In the genomic region with DNA sequence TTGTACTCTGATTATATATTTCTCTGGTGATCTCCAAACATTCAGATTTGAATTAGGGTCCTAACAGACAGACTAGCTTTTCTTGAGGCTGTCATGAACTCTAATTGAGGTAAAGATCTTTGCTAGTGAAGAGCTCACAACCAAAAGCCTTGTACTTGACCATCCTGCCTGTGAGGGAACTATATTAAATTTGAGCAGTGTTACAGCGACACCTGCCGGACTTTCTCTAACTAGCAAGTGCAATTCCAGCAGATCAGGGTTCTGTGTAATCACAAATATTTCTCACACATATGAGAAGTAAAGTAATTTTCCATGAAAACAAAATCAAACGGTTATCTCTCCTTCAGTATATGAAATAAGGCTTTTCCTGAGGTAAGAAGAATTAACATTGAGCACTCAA, we compare ENCODE assay signal across 9 mouse cellular contexts.
DNase-seq lines count a peak whose midpoint lies in the region; ATAC-seq lines count a peak whose summit lies in the region.
"Had no signal": no experiment of that assay in that cellular context is flagged by ENCODE, and none has a peak within 500 bp of the region (broad histone marks: within the 10 kb centered on the region; RNA-seq: fewer than 3 reads in every experiment).

No protein-coding gene starts in this region.

- under 1% methylated on average over 3 of the region's 3 CpGs for WGBS in liver, embryonic 12.5 days (ENCODE audit: insufficient replicate concordance)
- WGBS in forebrain, embryonic 13.5 days: 2% methylated on average over 3 of the region's 3 CpGs
- 1% methylated on average over 3 of the region's 3 CpGs for WGBS in limb, embryonic 10.5 days

- H3K27me3 ChIP-seq in liver, embryonic 12.5 days (replicated peaks): no peaks in the 10 kb centered on the region
- no peaks in the 10 kb centered on the region for H3K27me3 ChIP-seq in forebrain, embryonic 13.5 days
- H3K27me3 ChIP-seq in limb, embryonic 10.5 days (ENCODE audit: low read depth, poor library complexity, severe bottlenecking): no peaks in the 10 kb centered on the region
- H3K27me3 ChIP-seq: embryonic facial prominence, embryonic 13.5 days had no signal

- H3K4me3 ChIP-seq in liver, embryonic 12.5 days: no peak overlapping the region
- no peak overlapping the region for H3K4me3 ChIP-seq in forebrain, embryonic 13.5 days
- H3K4me3 ChIP-seq in limb, embryonic 10.5 days: no peak overlapping the region
- H3K4me3 ChIP-seq: embryonic facial prominence, embryonic 13.5 days had no signal

- no peak overlapping the region for H3K27ac ChIP-seq in liver, embryonic 12.5 days
- H3K27ac ChIP-seq in forebrain, embryonic 13.5 days: no peak overlapping the region
- no peak overlapping the region for H3K27ac ChIP-seq in limb, embryonic 10.5 days
- H3K27ac ChIP-seq: embryonic facial prominence, embryonic 13.5 days had no signal

- H3K9me3 ChIP-seq in liver, embryonic 12.5 days (replicated peaks): no peaks in the 10 kb centered on the region
- H3K9me3 ChIP-seq in forebrain, embryonic 13.5 days (replicated peaks): no peaks in the 10 kb centered on the region
- no peaks in the 10 kb centered on the region for H3K9me3 ChIP-seq in limb, embryonic 10.5 days (replicated peaks)
- H3K9me3 ChIP-seq: embryonic facial prominence, embryonic 13.5 days had no signal

- no peak overlapping the region for H3K4me2 ChIP-seq in liver, embryonic 12.5 days
- H3K4me2 ChIP-seq in forebrain, embryonic 13.5 days: no peak overlapping the region
- H3K4me2 ChIP-seq: embryonic facial prominence, embryonic 13.5 days had no signal

- DNase-seq in liver: peak; percentile 51
- peak; percentile 57 to 73 for DNase-seq in adrenal gland, postnatal 36 days
- DNase-seq in limb, embryonic 10.5 days (ENCODE audit: low spot score): peak; percentile 85
- peak; percentile 6 for DNase-seq in ovary, adult 18-20 months (ENCODE audit: low spot score)
- peak; percentile 81 for DNase-seq in thymus, postnatal 14 days

- no peaks in the 10 kb centered on the region for H3K4me1 ChIP-seq in liver, embryonic 12.5 days
- H3K4me1 ChIP-seq in forebrain, embryonic 13.5 days: no peaks in the 10 kb centered on the region
- H3K4me1 ChIP-seq in limb, embryonic 10.5 days: peaks cover 3% of the 10 kb centered on the region; the same call in 1 of the 2 replicates
- H3K4me1 ChIP-seq: embryonic facial prominence, embryonic 13.5 days had no signal

- no peak overlapping the region for H3K9ac ChIP-seq in liver, embryonic 12.5 days
- H3K9ac ChIP-seq in forebrain, embryonic 13.5 days: no peak overlapping the region
- H3K9ac ChIP-seq: embryonic facial prominence, embryonic 13.5 days had no signal

- no peak for ATAC-seq in liver, embryonic 12.5 days
- 0 out of 2 replicates have a peak, but pooled peaks have one; percentile 53 for ATAC-seq in forebrain, embryonic 13.5 days
- ATAC-seq in inflammation-experienced regulatory T-cells, adult 6 months: peak; percentile 84

- no peaks in the 10 kb centered on the region for H3K36me3 ChIP-seq in liver, embryonic 12.5 days
- H3K36me3 ChIP-seq in forebrain, embryonic 13.5 days (ENCODE audit: poor library complexity, severe bottlenecking): no peaks in the 10 kb centered on the region
- no peaks in the 10 kb centered on the region for H3K36me3 ChIP-seq in limb, embryonic 10.5 days
- H3K36me3 ChIP-seq: embryonic facial prominence, embryonic 13.5 days had no signal

Comparison
In these comparisons a context has a peak if more than half of its experiments do, and no peak if none do; other contexts are left out.
1. DNase-seq: peak in every context shown above with its lines; median percentile 85 in limb, embryonic 10.5 days; 81 in thymus, postnatal 14 days; 65 in adrenal gland, postnatal 36 days; 51 in liver; 6 in ovary, adult 18-20 months.